Mouse (Mus musculus) erythroid progenitor cell, adult 5-6 weeks (primary cell): ENCODE results near the gene Gatd1. TPM values are rescaled to one million over a fixed set of nuclear protein-coding genes. Genes with fewer than 3 reads are reported as not detected.
"Not testable (repeated sequence)": the region's sequence is repeated elsewhere in the genome, so short reads cannot be mapped to it uniquely, and the experiment has no call there.

Experiments
- ATAC-seq: replicated peaks from 2 replicates; pipeline ENCODE4 v1.8.0; 2016; ENCODE audit warnings: moderate number of reproducible peaks, mild to moderate bottlenecking, moderate TSS enrichment, inconsistent platforms; ENCODE audit not compliant: poor library complexity, low FRiP score, severe bottlenecking
- total RNA-seq, 2 experiments: library from RNA; stranded (forward) in 1 of 2; stranded (reverse) in 1 of 2; fragments of 150-400 nt in 1 of 2; fragments of 186-747, 209-891 nt in 1 of 2; gene quantifications; 2 replicates each; pipeline versions ENCODE4 v1.2.3 to v1.2.4; 2015 to 2017; ENCODE audit warnings: low replicate concordance in 2 of 2

Gene Gatd1
- total RNA-seq, 2 experiments from 2014 or later = 3.4 to 9.2 TPM

DNA sequence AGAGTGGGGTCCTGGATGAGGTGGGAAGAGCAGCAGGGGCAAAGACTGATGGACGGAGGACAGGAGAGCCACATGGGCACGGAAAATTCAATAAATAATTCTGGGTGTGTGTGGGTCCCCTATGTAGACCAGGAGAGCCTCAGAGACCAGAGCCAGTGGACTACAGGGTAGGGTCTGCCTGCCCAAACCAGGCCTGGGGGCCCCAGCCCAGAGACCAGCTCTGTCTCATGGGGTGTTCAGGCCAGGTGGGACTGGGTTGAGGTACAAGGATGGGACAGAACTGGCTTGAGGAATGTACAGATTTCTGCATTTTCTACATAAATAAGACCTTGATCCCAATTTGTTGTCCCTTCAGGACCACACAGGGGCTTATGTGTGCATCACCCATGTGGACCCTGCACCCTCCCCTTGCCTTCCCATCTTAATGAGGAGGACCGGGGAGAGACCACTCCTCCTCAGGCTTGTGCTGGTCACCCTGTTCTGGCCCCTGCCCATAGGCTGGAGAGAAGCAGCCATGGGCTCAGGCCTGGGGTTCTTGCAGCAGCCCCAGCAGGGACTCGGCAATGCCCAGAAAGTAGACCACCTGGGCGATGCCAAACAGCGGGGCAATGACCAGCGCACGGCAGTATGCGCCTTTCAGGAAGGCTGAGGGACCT lies 16.8 kb upstream of the Gatd1 start:
- no peak for ATAC-seq

DNA sequence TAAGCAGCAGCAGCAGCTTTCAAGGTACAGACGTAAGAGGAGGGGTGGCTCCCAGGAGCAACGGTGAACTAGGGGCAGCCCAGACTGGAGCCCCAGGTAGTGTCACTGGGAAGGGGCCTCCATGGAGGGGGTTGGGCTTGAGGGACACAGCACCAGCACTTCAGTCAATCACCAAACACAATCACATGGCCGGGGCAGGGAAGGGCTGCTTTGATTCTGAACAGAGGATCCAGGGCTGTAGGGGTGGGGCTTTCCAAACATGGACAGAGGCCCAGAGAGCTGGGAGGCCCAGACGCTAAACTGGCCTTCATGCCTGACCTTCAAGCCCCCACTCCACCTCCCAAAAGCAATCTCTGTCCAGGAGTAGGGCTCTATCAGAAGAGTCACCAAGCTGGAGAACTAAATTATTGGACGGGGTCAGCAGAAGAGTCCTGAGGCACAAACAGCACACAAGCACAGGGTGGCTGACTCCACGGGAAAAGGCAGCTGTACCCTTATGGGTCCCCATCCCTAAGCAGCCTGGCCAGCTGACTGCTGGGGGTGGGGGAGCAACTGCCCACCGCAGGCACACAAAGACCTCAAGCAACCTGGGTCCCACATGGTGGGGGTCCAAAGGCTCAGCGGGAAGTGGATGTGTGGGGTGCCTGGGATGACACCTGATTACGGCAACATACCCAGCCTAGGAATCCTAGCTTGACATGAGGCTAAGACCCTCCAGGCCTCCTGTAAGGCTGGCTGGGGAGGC lies 16.1 kb upstream of the Gatd1 start:
- no peak for ATAC-seq

DNA sequence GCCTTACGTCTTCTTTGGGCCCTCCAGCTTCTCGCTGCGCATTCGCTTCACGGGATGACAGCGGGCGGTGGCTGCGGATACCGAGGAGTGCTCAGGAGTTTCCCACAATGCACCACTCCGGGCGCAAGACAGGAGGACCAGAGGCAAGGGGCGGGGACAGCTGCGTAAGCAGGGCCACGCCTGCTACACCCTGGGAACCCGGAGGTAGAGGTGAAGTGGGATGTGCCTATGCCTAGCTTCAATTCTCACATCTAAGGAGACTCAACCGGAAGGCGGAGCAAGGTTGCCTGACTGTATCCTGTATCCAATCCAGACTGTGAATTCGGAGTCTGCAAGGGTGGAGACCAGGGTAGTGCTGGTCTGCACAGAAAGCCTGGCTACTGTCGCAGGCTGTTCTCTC lies 15.4 kb upstream of the Gatd1 start, which contains the start of gene Cend1:
Cend1 (minus strand) TSS at position 182 of the 400 bp plus-strand sequence.
- ATAC-seq = no peak

DNA sequence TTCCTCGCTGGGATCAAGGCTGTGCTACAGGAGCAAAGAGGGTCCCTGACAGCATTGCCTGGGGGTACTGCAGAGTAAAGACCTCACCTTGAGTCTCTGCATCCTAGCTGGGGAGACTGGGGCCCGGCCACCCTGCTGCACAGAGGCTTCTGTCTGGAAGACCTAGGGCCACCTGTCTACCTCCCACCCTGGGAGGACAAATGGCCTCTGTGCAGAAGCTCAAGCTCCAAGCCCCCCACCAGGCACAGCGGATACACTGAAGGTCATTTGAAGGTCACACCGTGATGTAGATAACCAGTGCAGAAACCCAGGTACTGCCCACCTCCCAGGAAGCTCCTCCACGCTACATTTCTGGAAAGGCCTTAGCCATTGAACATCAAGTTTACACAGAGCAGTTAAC lies 14.8 kb upstream of the Gatd1 start:
- ATAC-seq = no peak

DNA sequence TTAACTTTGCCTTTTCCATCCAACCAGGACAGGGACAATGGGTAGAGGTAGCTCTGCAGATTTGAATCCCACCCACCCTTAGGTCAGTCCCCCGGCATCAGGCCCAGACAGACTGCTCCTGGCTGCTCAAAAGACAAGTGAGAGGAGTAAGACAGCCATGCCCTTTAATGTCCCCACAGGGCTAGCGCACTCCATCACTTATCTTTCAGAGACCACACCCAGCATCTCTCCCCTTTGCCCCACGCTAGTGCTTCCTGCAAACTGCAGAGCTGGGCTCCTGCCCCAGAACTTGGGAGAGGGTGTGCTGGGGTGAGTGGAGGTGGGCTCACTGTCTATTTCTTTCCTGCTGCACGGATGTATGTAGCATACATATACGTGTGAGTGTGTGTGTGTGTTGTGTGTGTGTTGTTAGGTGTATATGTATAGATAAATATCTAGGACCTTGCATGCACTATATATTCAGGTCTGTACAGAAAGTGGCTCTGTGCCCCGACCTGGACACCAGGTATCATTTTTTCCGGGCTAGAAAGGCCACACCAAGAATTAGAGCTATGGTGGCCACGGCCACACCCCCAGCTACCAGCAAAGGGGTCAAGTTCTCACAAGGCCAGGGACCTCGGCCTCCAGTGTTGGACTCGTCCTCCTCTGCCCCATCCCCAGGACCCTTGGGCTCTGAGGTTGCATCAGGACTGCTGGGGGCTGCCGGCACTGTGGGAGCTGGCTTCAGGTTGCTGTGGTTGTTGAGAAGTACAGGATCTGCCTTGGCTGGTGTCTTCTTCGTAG lies 13.2 kb upstream of the Gatd1 start:
- ATAC-seq = no peak

DNA sequence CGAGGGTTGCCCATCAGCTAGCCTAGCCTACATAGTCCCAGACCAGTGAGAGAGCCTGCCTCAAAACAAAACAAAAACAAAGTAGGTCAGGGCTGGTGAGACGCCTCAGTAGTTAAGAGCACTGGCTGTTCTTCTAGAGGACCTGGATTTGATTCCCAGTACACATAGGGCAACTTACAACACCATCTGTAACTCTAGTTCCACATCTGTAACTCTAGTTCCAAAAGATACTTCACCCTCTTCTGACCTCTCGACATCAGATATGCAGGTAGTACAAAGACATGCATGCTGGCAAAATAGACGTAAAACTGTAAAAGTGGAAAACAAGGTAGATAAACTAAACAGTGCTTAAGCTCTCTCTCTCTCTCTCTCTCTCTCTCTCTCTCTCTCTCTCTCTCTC lies 9.9 kb upstream of the Gatd1 start:
- ATAC-seq = no peak

DNA sequence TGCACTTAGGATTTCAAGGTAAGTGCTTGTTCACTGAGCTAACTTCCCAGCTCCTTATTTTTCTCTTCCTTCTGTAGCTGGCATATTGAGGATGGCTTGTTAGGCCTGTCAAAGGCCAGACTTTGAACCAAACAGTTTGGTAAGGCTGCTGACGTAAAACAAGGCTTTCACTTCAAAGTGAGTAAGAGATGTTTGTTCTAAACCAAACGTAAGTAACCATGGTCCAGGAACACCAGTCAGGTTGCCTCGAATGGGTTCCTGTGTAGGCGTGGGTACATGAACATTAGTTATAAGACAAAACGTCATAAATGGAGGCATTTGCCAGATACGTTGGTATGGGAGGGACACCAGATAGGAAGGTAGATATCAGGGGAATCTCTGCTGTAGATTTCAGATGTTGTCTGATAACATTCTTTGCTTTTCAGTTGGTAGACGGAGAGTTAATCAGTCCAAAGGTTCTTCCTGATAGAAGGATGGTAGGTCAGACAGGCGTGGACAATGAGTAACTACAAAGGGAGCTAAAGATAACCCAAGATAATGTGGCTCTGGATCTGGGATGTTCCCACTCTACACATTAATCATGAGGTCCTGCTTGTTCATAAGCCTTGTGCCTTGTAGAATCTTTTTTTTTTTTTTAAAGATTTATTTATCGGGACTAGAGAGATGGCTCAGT lies 6.2 kb upstream of the Gatd1 start:
- ATAC-seq = no peak

DNA sequence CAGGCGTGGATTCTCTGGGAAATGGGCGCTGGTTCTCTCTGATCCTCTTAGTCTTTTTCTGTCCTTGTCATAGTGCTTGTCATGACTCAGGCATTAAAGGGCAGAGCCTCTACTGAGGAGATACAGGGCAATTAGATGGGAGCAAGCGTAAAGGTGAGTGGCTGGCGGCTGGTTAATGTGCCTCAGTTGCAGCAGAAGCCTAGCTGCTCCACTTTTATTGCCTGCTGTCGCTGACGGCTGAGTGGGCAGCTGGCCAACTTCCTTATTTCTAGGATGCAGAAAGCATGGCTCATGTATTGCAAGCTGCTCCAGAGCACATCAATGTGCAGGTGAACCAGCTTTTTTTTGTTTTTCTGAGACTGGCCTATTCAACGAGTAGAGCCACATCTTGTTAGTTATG lies 5.0 kb upstream of the Gatd1 start:
- no peak for ATAC-seq

DNA sequence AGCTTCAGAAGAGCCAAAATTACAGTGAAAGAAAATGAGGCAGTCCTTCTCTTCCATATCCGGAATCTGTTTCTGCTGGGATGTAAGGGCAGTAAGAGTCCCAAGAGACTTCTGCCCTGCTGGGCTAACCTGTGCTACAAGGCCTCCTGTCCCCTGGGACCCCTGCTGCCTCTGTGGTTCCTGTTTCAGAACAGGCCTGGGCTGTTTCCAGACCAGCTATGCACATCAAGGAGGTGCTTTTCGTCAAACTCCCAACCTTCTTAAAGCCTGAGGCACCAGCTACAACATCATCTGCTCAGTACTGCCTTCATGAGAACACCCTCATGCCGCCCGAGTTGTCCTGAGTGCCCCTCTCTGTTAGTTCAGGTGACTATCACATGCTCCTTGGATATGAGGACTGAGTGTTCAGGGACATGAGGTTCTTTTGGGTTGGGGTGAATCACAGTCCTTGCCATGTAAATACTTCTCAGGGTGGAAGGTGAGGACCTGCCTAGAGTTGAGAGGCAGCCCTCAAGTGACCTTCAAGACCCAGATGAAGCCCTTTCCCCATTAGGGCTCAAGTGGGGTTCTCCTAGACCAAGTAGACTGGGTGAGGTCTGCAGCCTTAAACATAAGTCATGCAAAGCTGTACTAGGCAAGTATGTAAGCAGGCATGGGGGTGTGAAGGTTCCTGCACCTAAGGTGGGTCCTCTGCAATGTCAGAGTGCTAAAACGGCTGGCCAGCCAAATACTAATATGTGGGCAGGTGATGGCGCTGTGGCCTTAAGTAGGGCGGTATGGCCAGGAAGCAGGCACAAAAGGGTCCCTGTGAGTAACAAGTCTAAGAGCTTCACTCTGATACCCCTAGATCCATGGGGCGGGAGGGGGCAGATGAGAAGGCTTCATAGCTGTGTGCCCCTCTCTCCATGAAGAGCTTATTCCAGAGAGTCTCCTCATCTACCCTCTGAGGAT lies 4.1 kb upstream of the Gatd1 start:
- ATAC-seq = no peak

DNA sequence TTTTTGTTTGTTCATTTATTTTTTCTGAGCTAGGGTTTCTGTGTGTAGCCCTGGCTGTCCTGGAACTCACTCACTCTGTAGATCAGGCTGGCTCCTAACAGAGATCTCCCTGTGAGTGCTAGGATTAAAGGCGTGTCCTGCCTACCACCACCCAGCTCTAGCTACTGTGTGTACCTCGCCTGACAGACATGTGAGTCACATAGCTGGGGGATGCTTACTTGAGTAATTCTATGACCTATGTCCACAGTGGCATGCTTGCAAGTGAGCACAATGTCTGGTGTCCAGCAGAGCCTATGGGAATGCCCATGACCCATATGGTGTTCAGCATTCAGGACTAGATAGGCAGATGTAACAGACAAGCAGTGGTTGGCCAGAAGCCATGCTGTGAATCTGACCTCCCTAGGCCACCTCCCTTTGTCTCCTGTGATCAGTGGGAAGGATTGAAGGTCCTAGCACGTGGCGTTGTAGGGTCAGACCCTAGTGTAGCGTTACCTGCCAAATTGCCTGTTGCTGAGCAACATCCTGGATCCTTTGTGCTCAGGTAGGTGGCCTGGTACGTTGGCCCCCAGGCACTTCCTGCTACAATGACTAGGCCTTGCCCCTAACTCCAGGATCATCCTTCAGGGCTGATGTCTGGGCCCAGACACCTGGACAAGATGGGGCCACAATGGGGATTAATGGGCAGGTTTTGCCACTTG lies 2.4 kb upstream of the Gatd1 start:
- ATAC-seq = no peak

DNA sequence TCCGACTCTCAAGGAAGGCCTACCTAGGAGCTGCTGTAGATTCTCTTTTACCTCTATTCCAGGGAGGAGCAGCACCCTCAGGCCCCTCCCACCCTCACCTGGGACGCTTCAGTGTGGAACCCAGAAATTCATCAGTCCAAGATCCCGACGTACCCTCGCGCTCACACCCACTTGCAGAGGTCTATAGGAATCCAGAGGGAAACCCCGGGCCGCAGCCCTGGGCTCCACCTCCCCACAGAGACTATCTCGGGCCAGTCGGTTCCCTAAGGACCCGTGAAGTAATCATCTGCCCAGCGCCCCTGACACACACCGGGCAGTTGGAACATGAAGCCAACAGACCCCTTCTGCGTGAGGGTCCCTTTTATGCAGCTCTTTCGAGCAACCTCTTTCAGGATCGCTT lies 605 bp downstream of the Gatd1 start:
- ATAC-seq = peak; percentile 20

DNA sequence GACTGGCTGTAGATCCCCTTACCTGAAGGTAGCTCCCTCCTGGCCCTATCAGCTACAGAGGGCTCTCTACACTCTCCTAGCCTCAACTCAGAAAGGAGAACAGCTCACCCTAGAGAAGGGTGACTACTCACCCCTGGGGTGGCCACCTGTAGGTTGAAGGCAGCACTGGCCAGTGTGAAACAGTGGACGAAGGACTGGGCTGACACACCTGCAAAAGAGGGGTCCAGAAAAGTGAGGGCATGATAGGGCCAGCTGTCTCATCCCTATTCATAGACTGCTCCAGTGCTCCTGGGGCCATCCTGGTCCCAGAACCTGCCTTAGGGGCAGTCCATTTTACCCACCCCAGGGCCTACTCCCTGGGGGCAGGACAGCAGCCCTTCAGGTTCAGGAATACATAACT lies 2.3 kb downstream of the Gatd1 start:
- no peak for ATAC-seq

DNA sequence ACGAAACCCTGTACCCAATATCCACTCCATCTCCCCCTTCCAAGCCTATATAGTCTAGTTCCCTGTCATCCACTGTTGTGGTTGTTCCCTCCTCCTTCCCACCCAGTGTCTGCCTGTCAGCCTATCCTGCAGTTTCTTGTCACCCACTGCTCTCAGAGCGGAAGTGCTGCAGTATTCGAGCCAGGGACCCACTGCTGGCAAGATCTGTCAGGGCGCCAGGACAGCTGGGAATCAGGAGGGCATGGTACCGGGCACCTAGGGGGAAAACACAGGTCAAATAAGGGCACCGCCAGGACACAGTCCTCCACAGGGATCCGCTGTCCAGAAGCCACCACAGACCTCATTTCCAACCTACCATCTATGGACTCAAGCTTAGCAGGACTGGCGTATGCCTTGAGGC lies 3.3 kb downstream of the Gatd1 start:
- no peak for ATAC-seq

DNA sequence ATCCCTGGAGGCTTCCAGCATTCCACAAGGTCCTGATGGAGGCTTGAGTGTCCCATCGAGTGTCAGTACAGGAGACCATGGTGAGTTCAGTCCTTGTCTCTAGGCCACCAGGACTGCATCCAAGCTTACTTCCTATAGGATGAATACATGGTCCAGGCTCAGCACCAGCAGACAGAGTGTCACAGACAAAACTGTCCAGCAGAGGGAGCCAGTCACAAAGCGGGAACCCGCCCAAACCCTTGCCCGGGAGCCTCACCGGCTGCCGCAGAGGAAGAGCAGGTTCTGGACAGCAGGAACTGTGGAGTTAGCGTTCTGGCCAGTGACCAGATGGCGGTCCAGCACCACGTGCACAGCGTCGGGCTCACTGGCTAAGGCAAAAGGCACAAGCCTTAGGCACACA lies 5.1 kb downstream of the Gatd1 start:
- ATAC-seq = peak; percentile 85

DNA sequence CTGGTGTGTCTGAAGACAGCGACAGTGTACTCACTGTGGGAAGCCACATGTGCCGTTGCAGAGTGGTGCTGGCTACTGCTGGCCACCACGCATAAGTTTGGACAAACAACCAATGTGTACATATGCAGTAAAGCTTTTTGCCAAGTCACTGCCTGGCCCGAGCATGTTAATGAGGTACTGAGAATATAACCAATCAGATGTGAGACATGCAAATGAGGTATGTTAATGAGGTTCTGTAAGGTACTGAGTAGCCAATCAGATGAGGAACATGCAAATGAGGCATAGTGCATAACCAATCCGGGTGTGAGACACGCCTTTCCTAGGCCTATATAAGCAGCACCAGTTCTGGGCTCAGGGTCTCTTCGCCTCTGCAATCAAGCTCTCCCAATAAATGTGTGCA lies 6.3 kb downstream of the Gatd1 start:
- ATAC-seq = not testable (repeated sequence)

DNA sequence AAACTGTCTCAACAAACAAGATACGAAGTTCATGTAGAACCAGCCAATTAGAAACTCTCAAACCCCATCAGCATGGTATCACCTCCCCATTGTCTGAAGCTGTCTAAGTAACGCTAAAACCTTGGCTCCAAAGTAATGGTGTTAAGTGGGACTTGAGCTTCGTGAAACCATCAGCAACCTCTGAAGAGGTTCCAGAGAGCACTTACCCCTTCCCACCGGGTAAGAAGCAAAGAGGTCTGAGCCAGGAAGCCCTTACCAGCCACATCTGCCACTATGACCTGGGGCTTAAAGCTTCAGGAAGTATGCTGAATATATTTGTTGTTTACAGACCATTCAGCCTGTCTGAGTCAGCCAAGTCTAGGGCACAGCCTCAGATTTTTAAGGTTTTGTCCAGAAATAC lies 8.5 kb downstream of the Gatd1 start:
- ATAC-seq = no peak

DNA sequence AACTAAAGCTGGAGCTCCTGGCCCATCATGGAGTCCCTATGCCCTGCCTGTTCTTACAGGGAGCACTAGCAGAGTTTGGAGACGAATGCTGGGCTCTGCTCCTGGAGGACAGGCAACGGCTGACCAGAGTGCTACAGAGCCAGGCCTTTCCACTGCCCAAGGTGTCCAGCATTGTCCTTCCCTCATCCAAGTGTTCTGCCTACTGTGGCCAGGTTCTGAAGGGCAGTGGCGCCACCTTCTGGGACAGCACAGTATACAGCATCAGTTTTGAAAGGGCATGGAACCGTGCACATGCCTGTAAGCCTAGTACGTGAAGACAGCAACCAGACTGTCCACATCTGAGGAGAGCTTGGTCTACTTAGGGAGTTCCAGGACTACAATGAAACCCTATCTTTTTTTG lies 10.6 kb downstream of the Gatd1 start:
- ATAC-seq = peak; percentile 85

DNA sequence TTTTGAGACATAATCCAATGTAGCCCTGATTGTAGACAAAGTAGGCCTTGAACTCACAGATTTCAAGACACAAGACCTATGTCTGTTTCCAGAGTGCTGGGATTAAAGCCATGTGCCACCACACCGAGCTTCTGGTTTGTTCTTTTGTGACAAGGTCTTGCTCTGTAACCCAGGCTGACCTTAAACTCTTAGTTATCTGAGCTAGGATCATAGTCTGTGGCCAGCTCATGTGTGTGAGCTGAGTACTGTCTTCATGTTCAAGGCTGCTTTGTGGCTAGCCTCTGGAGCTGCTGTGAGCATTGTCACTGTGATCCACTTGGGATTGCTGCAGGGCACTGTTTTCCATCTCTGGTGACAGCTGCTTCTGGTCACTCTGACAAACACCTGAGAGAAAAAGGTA lies 18.6 kb downstream of the Gatd1 start:
- no peak for ATAC-seq

DNA sequence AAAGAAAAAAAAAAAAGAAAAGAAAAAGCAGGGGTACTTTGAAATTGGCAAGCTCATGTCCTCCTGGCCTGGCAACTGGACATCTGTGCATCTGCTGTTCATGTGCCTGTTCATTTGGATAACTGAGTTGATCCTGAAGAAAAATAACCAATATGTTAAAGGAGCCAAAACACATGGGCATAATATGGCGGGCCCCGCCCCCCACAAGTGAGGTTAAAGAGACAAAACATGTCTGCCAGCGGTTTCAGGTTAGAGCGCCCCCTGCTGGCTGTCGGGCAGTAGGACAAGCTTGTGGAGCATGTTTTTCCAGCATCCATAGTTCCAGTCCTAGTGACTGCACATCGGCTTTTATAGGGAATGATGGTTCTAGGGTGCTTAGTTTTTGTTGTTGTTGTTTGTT lies 19.2 kb downstream of the Gatd1 start:
- ATAC-seq = 0 out of 2 replicates have a peak, but pooled peaks have one; percentile 21
